Mouse (Mus musculus) megakaryocyte, embryonic 14.5 days (primary cell): ENCODE data around the gene Cdc6. TPM values are rescaled to one million over a fixed set of nuclear protein-coding genes. Genes with fewer than 3 reads are reported as not detected.

ENCODE experiments used
- H3K27me3 ChIP-seq: replicated peaks from 2 replicates; pipeline ENCODE3; 2012; ENCODE audit warnings: inconsistent platforms
- H3K36me3 ChIP-seq: replicated peaks from 2 replicates; pipeline ENCODE3; 2012; ENCODE audit warnings: low read length, inconsistent platforms, mixed read lengths
- H3K4me1 ChIP-seq: 2 replicates; pipeline ENCODE4 v1.6.1; 2012; ENCODE audit warnings: inconsistent platforms
- H3K4me3 ChIP-seq: replicated peaks from 2 replicates; pipeline ENCODE3; 2012; ENCODE audit warnings: moderate library complexity, mild to moderate bottlenecking, inconsistent platforms
- H3K9me3 ChIP-seq: 2 replicates; pipeline ENCODE4 v1.6.1; 2012; ENCODE audit warnings: inconsistent platforms
- FLI1 ChIP-seq: IDR thresholded peaks from 2 replicates; pipeline ENCODE4 v1.6.1; 2012; ENCODE audit warnings: low read length, inconsistent platforms, mixed read lengths
- GATA1 ChIP-seq: IDR thresholded peaks from 3 replicates; pipeline ENCODE4 v1.6.1; 2012; ENCODE audit warnings: mixed read lengths, low read length, inconsistent platforms, borderline replicate concordance
- polyA plus RNA-seq: library from polyadenylated mRNA; stranded (reverse); fragments of >175 nt; gene quantifications from 2 replicates; pipeline ENCODE4 v1.2.3, GENCODE M21; 2012; ENCODE audit warnings: low replicate concordance; ENCODE audit not compliant: insufficient read depth

Gene Cdc6
- polyA plus RNA-seq, result 0.44 TPM in 1 of 2 replicates, not detected in the other

GRCm38 (mm10) chr11:98907437-98908173 lies at the start of gene Cdc6:
Gene Cdc6, plus strand, starts transcription at chr11:98907801.
- peaks cover 60% of the 10 kb centered on the region for H3K36me3 ChIP-seq
- no peaks in the 10 kb centered on the region for H3K27me3 ChIP-seq
- TF ChIP-seq FLI1 (no peak), GATA1 (no peak)
- H3K4me1 ChIP-seq, result peaks cover 74% of the 10 kb centered on the region
- no peaks in the 10 kb centered on the region for H3K9me3 ChIP-seq
- H3K4me3 ChIP-seq, result peak within 1 kb of the TSS; percentile 94

GRCm38 (mm10) chr11:98858759-98859731 lies 48.6 kb upstream of the Cdc6 start:
- no peaks in the 10 kb centered on the region for H3K9me3 ChIP-seq
- H3K4me1 ChIP-seq, result peaks cover 18% of the 10 kb centered on the region
- H3K36me3 ChIP-seq, result no peaks in the 10 kb centered on the region
- TF ChIP-seq GATA1, result no peak
- no peak for TF ChIP-seq FLI1
- H3K27me3 ChIP-seq, result peaks cover 9% of the 10 kb centered on the region
- H3K4me3 ChIP-seq, result peak overlapping the region; percentile 59

- H3K27me3 ChIP-seq, result no peaks in the 10 kb centered on the region
- H3K9me3 ChIP-seq, result no peaks in the 10 kb centered on the region
- H3K4me3 ChIP-seq, result peak within 1 kb of the TSS; percentile 95
- TF ChIP-seq GATA1 (no peak), FLI1 (no peak)
- peaks cover 29% of the 10 kb centered on the region for H3K4me1 ChIP-seq
- H3K36me3 ChIP-seq, result peaks cover 23% of the 10 kb centered on the region
Measured at GRCm38 (mm10) chr11:98863028-98863750, 44.4 kb upstream of the Cdc6 start, which contains the start of gene Wipf2. Gene Wipf2, plus strand, starts transcription at chr11:98863638.

- TF ChIP-seq FLI1 (no peak), GATA1 (no peak)
- Histone ChIP-seq H3K27me3 (no peaks in the 10 kb centered on the region), H3K9me3 (no peaks in the 10 kb centered on the region), H3K4me3 (peak overlapping the region; percentile 95), H3K4me1 (peaks cover 27% of the 10 kb centered on the region), H3K36me3 (peaks cover 29% of the 10 kb centered on the region)
Measured at GRCm38 (mm10) chr11:98863751-98864429, 43.7 kb upstream of the Cdc6 start.

GRCm38 (mm10) chr11:98867293-98867692 lies 40.3 kb upstream of the Cdc6 start:
- peaks cover 60% of the 10 kb centered on the region for H3K36me3 ChIP-seq
- H3K27me3 ChIP-seq, result no peaks in the 10 kb centered on the region
- TF ChIP-seq FLI1 (no peak), GATA1 (no peak)
- H3K9me3 ChIP-seq, result no peaks in the 10 kb centered on the region
- H3K4me3 ChIP-seq, result no peak overlapping the region
- H3K4me1 ChIP-seq, result peaks cover 40% of the 10 kb centered on the region

GRCm38 (mm10) chr11:98869906-98870305 lies 37.7 kb upstream of the Cdc6 start:
- peaks cover 31% of the 10 kb centered on the region for H3K4me1 ChIP-seq
- no peaks in the 10 kb centered on the region for H3K9me3 ChIP-seq
- TF ChIP-seq GATA1 (no peak), FLI1 (no peak)
- H3K27me3 ChIP-seq, result no peaks in the 10 kb centered on the region
- H3K36me3 ChIP-seq, result peaks cover 69% of the 10 kb centered on the region
- no peak overlapping the region for H3K4me3 ChIP-seq

- Histone ChIP-seq H3K4me1 (peaks cover 31% of the 10 kb centered on the region), H3K27me3 (no peaks in the 10 kb centered on the region), H3K9me3 (no peaks in the 10 kb centered on the region), H3K36me3 (peaks cover 76% of the 10 kb centered on the region), H3K4me3 (peak overlapping the region; percentile 11)
- TF ChIP-seq FLI1, result no peak
- TF ChIP-seq GATA1, result no peak
Measured at GRCm38 (mm10) chr11:98870791-98871190, 36.8 kb upstream of the Cdc6 start.

GRCm38 (mm10) chr11:98871416-98871815 lies 36.2 kb upstream of the Cdc6 start:
- Histone ChIP-seq H3K4me3 (no peak overlapping the region), H3K36me3 (peaks cover 71% of the 10 kb centered on the region), H3K27me3 (no peaks in the 10 kb centered on the region), H3K9me3 (no peaks in the 10 kb centered on the region), H3K4me1 (peaks cover 31% of the 10 kb centered on the region)
- TF ChIP-seq FLI1, result no peak
- no peak for TF ChIP-seq GATA1

- no peaks in the 10 kb centered on the region for H3K27me3 ChIP-seq
- no peak for TF ChIP-seq GATA1
- TF ChIP-seq FLI1, result no peak
- H3K4me3 ChIP-seq, result no peak overlapping the region
- no peaks in the 10 kb centered on the region for H3K9me3 ChIP-seq
- peaks cover 31% of the 10 kb centered on the region for H3K4me1 ChIP-seq
- H3K36me3 ChIP-seq, result peaks cover 66% of the 10 kb centered on the region
Measured at GRCm38 (mm10) chr11:98872040-98872439, 35.6 kb upstream of the Cdc6 start.
